Mouse (Mus musculus): ENCODE measurements around the gene Slc17a4. TPM values are rescaled to one million over a fixed set of nuclear protein-coding genes. Genes with fewer than 3 reads are reported as not detected.

Gene Slc17a4
- total RNA-seq, 2 experiments from 2014 or later: not detected

DNA sequence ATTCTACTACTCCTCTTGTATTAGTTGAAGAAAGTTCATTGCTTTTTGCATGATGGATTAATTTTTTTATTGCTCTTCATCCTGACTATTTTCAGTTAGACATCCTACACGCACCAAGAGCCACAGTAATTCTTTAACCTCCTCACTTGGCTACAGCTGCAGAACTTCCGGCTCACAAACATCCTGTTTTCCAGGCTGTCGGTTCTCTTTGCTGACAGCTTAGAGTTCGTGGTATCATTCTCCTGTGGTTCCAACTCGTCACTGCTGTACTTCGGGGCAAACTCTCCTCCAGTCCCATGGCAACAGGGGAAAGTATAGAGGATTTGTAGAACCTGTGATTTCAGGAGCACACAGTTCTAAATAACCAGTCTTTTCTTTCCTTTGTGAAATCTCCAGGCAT is 16.6 kb downstream of the Slc17a4 start:
- ATAC-seq (replicated peaks; ENCODE audit: low FRiP score, poor library complexity, severe bottlenecking): no peak

DNA sequence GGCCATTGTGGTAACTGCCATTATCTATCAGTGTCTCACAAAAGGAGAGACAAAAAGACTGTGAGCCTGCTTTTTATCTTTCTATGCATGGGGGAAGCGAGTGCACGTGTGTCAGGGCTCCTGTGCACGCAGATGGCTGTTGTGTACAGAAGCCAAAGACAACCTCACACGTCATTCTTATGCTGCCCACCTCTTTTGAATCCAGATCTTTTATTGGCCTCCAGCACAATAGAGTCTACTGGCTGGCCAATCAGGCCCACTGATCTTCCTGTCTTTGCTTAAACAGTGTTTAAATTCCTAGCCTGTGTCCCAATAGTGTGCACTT is 21.6 kb downstream of the Slc17a4 start:
- ATAC-seq (replicated peaks; ENCODE audit: low FRiP score, poor library complexity, severe bottlenecking): no peak

DNA sequence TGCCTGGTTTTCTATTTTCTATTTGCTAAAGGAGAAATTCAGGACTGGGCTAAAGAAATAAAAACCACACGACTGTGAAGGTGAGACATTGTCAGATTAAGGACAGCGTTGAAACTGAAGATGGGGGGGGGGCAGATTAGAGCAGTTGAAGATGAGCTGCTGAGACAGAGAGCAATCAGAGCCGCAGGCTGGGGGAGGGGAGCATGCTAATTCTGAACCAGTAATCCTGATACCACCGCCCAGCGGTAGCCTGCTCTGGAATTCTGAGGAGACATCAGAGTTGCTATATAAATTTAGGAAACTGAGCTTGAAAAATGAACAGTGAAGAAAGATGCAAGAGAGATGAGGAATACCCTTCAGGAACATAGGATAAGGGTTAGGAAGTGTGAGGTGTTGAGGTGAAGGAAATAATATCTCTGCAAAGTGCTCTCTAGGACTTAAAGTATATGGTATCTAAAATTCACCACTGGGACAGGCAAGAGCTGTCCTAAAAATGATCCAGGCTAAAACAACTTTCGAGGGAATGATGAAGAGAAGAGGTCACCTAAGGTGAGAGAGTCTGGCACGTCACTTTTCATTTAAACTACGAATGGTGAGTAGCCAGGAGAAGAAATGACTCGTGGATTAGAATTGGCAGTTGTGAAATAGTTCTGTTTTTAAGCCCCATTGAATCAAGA is 22.1 kb downstream of the Slc17a4 start:
- no peak for ATAC-seq (replicated peaks; ENCODE audit: low FRiP score, poor library complexity, severe bottlenecking)

DNA sequence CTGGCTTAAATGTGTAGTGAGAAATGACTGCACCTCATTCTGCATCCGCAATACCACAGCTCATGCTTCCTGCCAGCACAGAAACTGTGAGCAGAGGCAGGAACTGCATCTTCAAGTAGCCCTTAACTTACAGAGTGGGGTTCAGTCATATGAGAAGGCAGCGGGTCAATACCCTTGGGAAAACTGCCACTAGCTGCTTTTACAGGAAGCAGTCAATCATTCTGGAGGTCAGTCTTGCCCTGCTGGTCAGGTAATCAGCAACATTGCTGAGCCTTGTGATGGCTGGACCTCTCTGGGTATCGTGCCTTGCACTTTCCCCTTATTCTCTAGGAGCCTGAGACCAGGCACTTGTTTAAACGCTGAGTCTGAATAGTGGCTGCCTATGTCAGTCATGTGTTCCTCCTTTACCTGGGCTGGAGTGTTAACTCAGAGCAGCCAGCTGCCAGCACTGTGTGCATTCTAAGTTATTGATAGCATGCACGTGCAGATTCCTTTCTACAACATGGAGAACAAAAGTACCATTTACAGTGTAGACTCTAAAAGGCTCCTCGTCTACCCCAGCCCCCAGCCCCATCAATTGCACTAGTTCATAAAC is 25.7 kb downstream of the Slc17a4 start:
- ATAC-seq (replicated peaks; ENCODE audit: low FRiP score, poor library complexity, severe bottlenecking): no peak

DNA sequence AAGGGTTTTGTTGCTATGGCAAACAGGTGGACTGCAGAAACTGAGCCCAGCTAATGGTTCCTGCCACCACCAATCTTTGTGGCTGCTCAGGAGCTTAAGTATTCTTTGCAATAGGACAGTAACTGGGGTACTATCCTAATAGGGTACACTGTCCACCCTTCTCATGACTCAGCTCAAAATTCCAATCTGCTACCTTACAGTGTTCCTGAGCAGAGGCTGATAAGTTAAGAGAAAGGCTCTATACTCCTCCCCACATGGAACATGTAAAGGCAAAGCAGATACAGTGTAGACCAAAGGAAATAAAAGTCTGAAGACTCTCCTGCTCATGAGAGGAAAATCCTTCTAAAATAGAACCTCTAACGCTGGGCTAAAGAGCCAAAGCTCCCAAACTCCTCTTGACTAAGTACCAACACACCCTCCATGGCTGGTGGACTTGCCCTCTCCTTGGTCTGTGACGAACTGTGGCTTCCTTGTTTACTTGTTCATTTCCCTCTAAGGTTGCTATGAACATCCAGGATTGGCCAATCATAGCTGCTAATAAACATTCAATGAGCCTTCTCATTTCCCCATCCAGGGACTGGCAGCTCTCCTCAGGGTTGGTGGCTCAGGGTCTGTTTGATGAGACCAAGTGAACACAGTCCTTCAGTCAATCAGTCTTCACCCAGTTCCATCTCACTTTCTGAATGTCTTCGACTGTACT is 27.6 kb downstream of the Slc17a4 start:
- ATAC-seq (replicated peaks; ENCODE audit: low FRiP score, poor library complexity, severe bottlenecking): no peak; the same call in 1 of the 2 replicates

DNA sequence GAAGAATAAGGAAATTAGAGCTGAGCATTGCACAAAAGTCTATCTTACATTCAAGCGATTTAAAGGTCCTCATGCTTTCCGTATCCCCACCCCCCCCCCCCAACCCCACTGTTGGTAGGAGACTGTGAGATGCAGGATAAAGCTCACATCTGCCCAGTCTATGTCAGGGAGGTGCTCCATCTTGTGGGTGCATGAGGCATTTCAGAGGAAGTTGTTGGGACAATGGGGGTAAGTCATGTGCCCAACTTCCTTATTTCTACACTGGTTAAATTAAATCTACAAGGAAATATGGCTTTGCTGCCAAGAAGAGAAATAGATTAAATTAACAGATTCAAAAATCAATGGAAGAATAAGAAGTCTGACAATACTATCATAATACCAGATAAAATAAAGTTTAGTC is 29.3 kb downstream of the Slc17a4 start:
- ATAC-seq (replicated peaks; ENCODE audit: low FRiP score, poor library complexity, severe bottlenecking): no peak

DNA sequence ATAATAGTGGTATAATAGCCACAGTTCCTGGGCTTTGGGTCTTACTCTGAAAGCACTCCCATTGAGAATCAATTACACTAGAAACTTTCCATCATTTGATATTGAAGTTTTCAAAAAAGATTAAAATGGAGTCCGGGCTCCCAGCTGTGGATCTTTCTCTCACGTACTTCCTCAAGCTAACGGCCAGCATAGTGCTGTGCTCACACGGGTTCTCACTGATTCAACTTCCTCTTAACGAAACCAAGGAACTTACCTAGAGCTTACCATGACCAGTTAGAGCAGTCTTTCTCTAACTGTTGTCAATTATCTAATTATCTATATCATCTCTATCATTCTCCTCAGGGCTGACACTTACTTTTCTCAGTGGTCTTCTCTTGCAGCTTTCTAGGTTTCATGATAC is 35.2 kb downstream of the Slc17a4 start:
- no peak for ATAC-seq (replicated peaks; ENCODE audit: low FRiP score, poor library complexity, severe bottlenecking)

DNA sequence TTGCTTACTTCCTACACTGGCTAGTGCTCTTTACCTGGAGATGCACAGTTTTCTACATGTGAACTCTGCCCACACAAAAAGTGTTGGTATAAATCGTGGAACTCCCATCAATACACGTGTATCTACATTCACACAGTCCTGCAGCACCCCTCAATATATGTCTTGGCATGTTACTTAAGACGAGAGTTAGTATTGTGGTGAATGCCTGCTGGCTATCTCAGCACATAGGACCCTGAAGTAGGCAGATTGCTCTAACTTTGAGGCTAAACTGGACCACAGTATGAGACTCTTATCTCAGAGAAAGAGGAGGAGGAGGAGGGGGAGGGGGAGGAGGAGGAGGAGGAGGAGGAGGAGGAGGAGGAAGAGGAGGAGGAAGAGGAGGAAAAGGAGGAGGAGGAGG is 35.7 kb downstream of the Slc17a4 start:
- no peak for ATAC-seq (replicated peaks; ENCODE audit: low FRiP score, poor library complexity, severe bottlenecking)

DNA sequence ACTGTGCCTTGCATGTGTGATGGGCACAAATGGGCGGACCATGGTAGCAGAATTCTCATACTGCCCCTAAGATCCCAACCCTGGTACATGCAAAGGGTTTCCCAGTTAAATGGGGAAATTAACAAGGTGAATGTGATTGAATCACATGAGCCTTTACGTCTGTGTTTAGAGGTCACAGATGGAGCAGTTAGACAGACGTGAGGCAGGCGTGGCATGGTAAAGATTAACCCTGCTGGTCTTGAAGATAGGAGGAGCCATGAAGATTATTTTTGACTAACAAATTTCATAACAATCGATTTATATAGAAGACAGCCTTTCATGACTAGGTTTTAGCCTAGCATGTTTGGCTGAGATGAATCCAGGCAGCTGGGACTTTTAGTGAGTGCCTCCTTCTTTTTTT is 41.7 kb downstream of the Slc17a4 start:
- no peak for ATAC-seq (replicated peaks; ENCODE audit: low FRiP score, poor library complexity, severe bottlenecking)

DNA sequence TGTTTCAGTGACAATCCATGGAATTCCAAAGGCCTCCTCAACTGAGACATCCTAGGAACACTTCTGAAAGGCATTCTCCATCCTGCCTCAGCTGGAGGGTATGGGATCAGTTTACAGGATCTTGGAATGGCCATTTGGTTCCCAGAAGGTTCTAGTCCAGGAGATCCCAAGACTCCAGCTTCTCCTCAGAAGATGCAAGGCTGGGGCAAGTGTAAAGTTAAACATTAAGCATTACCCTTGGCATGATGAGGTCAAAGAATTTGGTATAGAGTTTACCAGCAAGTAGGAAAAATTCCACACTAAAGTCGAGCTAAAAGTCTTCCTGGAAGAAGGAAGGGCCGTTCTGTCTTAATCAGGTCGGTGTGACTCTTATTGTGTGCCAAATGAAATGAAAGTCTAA is 44.8 kb downstream of the Slc17a4 start:
- no peak for ATAC-seq (replicated peaks; ENCODE audit: low FRiP score, poor library complexity, severe bottlenecking)

DNA sequence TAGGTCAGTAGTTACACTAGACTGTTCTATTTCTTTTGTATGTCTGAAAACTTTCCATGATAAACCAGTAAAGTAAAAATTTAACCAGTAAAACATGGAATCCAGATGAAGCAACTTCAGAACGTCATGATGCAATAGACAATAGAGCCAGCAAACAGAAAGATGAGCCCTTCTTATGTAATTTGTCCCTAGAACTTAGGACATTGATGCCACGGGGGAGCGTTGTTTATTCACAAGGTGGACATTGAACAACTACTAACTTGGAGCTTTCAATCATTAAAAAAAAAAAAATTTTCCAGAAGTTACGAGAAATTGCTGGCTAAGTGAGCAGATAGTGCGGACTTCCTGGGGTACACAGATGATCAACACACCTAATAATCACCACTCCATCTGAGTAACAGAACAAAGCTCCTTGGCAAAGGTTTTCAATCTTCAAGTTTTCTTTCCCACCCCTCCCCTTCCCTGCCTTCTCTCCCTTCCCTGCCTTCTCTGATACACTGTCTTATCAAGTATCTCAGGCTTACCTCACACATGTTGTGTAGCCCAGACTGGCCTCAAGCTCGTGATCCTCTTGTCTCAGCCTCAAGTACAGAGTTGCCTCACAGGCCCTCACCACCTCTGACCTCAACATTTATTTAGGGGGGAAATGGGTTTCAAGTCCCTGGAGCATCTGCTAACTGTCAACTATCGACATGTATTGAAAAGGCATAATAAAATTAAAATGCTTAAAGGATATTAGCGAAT is 45.8 kb downstream of the Slc17a4 start:
- ATAC-seq (replicated peaks; ENCODE audit: low FRiP score, poor library complexity, severe bottlenecking): no peak

DNA sequence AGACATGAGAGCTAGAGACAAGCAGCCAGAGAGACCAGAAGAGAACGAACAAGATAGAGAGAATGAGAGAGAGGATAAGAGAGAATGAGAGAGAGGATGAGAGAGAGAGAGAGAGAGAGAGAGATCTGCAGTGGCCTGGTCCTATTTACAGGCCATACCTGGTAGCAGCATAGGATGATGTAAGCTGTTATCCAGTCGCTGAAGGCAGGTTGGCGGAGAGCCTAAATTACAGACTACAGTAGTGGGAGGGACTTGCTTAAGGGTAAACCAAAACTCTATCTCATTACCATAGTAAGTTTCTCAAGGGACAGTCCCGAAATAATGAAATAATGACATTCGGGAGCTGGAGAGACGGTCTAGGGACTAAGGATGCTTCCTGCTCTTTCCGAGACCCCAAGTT is 47.4 kb downstream of the Slc17a4 start, which contains the start of gene Slc17a1:
Slc17a1 (plus strand) TSS at position 346 of the 400 bp plus-strand sequence.
- no peak for ATAC-seq (replicated peaks; ENCODE audit: low FRiP score, poor library complexity, severe bottlenecking)

DNA sequence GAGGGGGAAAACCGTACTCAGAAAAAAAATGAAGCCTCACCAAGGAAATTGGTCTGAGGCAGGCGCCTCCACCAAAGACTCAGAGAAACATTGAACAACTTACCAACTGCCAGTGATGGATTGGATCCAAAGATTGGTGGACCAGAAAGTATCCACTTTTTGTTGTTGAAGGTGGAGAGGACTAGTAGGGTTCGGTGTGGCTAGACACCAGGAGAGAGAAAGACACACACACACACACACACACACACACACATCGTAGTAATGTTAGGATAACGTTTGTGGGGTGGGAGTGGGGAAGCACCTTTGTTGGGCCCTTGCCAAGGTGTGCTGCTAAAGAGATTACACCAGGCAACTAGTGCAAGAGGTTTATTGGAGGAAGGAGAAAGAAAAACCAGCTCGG is 47.8 kb downstream of the Slc17a4 start:
- ATAC-seq (replicated peaks; ENCODE audit: low FRiP score, poor library complexity, severe bottlenecking): no peak

DNA sequence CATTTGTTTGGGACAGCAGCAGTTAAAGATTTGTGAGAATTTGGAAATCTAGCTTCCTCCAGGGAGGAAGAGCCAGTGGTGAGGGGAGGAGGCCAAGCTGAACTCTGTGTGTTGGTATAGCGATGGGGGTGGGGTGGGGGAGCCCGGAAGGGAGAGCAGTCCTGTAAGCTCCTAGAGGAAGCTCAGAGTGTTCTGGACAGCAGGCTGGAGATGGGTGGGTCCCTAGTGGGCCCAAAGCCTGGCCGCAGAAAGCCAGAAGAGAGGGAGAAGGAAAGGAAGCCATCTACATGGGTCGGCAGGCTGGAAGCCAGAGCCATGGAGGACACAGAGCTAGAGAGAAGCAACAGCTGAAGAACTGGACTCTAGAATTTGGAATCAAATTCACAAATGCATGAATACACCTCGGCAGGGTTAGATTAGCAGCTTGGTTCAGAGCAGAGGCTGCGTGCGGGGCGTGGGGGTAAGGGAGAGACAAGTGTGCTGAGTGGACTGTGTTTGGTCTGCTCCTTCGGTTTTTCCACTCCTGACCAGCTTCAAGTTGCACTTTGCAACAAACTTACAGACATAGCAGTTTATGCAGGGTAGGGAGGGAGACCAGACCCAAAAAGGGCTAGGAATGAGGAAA is 48.6 kb downstream of the Slc17a4 start:
- ATAC-seq (replicated peaks; ENCODE audit: low FRiP score, poor library complexity, severe bottlenecking): no peak

DNA sequence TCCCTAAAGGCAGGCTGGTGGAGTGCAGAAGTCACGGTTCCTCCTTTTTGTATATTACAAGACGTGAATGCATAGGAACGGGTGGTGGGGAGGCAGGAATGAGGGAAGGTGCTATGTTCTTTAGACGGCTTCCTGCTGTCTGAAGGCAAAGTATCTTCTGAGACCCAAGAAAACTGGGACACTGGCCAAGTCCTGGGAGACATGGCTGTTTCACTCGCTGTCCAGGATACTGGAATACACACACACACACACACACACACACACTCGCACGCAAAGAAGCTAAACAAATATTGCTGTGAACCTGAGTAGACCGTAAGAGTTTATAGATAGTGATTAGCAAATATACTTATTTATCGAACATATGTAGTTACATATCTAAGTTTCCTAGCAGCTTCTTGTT is 50.1 kb downstream of the Slc17a4 start:
- ATAC-seq (replicated peaks; ENCODE audit: low FRiP score, poor library complexity, severe bottlenecking): no peak

DNA sequence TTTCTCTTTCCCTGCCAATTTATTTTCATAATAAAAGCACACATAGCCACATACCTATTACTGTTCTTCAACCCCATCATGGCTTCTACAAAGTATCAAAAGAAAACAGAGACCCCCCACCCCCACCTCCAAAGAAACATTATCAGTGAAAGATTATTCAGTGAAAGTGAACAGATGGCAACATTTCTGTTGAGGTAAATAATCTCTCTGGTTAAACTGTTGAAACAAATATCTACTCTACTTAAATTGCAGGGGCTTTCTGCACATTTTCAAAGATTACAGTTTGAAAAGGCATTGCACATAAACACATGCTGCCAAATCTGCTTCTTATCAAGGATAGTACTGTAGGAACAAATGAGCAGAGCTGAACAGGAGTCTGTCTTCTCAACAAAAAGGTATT is 53.0 kb downstream of the Slc17a4 start:
- no peak for ATAC-seq (replicated peaks; ENCODE audit: low FRiP score, poor library complexity, severe bottlenecking)

DNA sequence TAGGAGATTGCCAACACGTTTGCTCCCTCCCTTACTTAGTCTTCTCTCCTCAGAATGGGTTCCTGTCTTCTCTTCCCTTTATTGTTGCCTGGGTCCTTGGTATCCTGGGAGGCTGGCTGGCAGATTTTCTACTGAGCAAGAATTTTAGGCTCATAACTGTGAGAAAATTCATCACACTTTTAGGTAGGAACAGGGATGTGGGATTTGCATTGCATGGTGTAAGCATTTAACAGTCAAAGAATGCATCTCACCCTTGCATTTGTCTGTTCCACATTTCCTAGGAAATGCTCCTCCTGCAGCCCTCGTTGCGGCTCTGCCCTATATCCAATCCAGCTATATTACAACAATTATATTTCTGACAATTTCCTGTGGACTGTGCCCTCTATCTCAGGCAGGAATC is 58.4 kb downstream of the Slc17a4 start:
- no peak for ATAC-seq (replicated peaks; ENCODE audit: low FRiP score, poor library complexity, severe bottlenecking)

DNA sequence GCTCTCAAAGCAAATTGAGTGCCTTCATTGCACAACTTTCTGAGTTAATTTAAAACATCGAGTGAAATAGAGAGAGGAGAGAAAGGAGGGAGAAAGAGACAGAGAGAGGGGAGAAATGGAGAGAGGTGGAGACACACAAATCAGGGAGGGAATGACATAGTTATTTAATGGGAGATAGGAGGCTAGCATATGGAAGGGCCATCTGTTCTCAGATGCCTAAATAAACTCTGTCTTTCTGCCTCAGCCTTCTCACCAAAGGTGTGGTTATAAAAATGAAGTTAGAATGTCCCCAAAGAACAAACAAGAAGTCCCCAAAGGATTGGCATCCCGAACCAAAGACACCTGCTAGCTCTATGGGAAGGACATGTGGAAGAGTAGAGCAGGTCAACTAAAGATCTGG is 65.5 kb downstream of the Slc17a4 start:
- no peak for ATAC-seq (replicated peaks; ENCODE audit: low FRiP score, poor library complexity, severe bottlenecking)
